Mouse (Mus musculus) forebrain, embryonic 11.5 days (tissue): Measurements from ENCODE around the gene Tstd2. TPM values are rescaled to one million over a fixed set of nuclear protein-coding genes. Genes with fewer than 3 reads are reported as not detected.

ENCODE experiments used
- ATAC-seq: fragments of 200-750 bp; cut with Nextera tagmentation; replicated peaks from 2 replicates; pipeline ENCODE4 v1.8.0; 2017; ENCODE audit warnings: moderate TSS enrichment; ENCODE audit not compliant: low FRiP score
- DNase-seq: peaks from one replicate; pipeline ENCODE4 v3.0.0-alpha.2; 2017; ENCODE audit warnings: low spot score
- H3K27ac ChIP-seq: fragments of 300-500 bp; sonication (generic); 2 replicates; pipeline ENCODE4 v1.5.1; 2014; ENCODE audit warnings: low read depth, low read length
- H3K27me3 ChIP-seq: fragments of 300-500 bp; sonication (generic); 2 replicates; pipeline ENCODE4 v1.6.1; 2014; ENCODE audit warnings: mild to moderate bottlenecking, low read length, mixed read lengths; ENCODE audit not compliant: control insufficient read depth, insufficient read depth
- H3K36me3 ChIP-seq: fragments of 300-500 bp; sonication (generic); 2 replicates; pipeline ENCODE4 v1.6.1; 2014; ENCODE audit warnings: mild to moderate bottlenecking, low read length, moderate library complexity, mixed read lengths; ENCODE audit not compliant: control insufficient read depth, insufficient read depth
- H3K4me1 ChIP-seq: fragments of 300-500 bp; sonication (generic); replicated peaks from 2 replicates; pipeline ENCODE4 v1.6.1; 2014; ENCODE audit warnings: low read length, mixed read lengths; ENCODE audit not compliant: control insufficient read depth, insufficient read depth
- H3K4me2 ChIP-seq: fragments of 300-500 bp; sonication (generic); 2 replicates; pipeline ENCODE4 v1.6.1; 2014; ENCODE audit warnings: low read depth, mild to moderate bottlenecking, low read length, moderate library complexity, mixed read lengths; ENCODE audit not compliant: severe bottlenecking
- H3K4me3 ChIP-seq: fragments of 300-500 bp; sonication (generic); 2 replicates; pipeline ENCODE4 v1.5.1; 2014; ENCODE audit warnings: low read depth, low read length
- H3K9ac ChIP-seq: fragments of 300-500 bp; sonication (generic); 2 replicates; pipeline ENCODE4 v1.6.1; 2014; ENCODE audit warnings: low read length
- H3K9me3 ChIP-seq: fragments of 300-500 bp; sonication (generic); 2 replicates; pipeline ENCODE4 v1.6.1; 2016; ENCODE audit warnings: low read length, mixed read lengths; ENCODE audit not compliant: control insufficient read depth
- WGBS: fragments of 180-500 bp; shearing (Covaris S2); extraction: QIAGEN DNeasy Blood & Tissue Kit; methylation state at CpG from one replicate; pipeline ENCODE4 v1.1.7; 2014; 5-methylcytosine and 5-hydroxymethylcytosine counted together
- polyA plus RNA-seq: library from polyadenylated mRNA; unstranded; fragments of >200 nt; fragmentation: Nextera tagmentation; extraction: Ambion mirVana; gene quantifications from 2 replicates; pipeline ENCODE4 v1.2.1, GENCODE M21; 2014

The Tstd2 gene
- polyA plus RNA-seq, 1 experiment from 2014 or later = 53.8 TPM

DNA sequence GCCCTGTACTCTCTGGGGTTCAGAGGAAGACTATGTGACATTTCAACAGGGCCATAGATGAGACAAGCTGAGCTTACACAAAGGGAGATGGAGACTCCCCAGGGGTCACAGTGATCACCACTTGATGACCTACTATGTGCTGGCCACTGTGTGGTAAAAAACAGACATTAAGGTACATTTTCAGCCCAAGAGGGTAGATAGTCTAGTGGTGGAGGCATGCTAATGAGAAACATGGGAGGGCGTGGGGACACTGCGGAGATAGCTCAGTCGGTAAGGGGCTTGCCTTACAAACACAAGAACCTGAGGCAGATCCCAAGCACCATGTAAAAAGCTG lies 42.7 kb downstream of the Tstd2 start:
- H3K9me3 ChIP-seq = no peaks in the 10 kb centered on the region
- H3K4me3 ChIP-seq = no peak overlapping the region
- H3K36me3 ChIP-seq = no peaks in the 10 kb centered on the region
- DNase-seq (no peak), ATAC-seq (no peak)
- H3K27me3 ChIP-seq = no peaks in the 10 kb centered on the region
- no peak overlapping the region for H3K4me2 ChIP-seq
- no peaks in the 10 kb centered on the region for H3K4me1 ChIP-seq
- H3K27ac ChIP-seq = no peak overlapping the region
- 87% methylated on average over 3 of the region's 3 CpGs for WGBS
- H3K9ac ChIP-seq = no peak overlapping the region

DNA sequence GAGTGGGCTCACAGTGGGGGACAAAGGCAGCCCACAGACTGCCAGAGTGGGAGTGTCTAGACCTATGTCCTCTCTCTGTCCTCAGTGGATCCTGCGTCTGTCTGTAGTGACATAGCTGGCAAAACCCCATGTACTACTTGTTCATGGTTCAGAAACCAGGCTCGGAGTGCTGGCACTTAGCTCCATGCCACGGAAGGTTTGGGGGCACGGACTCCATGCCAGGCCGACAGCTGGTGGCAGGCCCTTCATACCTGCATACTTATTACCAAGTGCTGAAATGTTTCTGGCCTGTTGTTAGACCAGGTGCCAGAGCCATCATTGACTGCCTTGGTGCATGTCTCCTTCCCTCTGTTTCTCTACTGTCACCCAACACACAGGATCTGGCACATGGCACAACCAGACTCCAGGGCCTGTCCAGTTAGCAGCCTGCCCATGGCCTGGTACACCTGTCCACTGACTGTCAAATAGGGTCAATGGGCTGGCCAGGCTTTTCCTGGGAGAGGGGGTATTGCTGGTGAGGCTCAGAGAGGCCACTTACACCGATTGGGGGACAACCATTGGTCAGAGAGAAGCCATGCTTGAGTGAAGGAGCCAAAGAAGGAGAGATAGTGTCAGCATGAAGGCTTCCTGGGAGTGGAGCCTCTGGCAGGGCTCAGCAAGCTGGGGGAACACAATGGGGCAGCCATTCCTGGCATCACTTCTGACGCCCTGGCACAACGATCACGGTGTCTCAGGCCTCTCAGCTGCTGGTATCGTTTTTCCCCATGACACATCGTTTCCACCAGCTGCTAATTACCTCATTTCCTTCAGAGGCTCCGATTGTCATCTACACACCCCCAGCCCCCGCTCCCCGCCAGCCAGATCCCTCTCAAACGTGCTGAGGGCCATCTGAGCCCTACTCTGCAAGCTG lies 43.3 kb downstream of the Tstd2 start:
- Histone ChIP-seq H3K27ac (no peak overlapping the region), H3K4me1 (no peaks in the 10 kb centered on the region), H3K9me3 (no peaks in the 10 kb centered on the region), H3K4me3 (no peak overlapping the region), H3K9ac (no peak overlapping the region), H3K36me3 (no peaks in the 10 kb centered on the region), H3K4me2 (no peak overlapping the region), H3K27me3 (no peaks in the 10 kb centered on the region)
- DNase-seq = no peak
- 77% methylated on average over 15 of the region's 15 CpGs for WGBS
- ATAC-seq = no peak

DNA sequence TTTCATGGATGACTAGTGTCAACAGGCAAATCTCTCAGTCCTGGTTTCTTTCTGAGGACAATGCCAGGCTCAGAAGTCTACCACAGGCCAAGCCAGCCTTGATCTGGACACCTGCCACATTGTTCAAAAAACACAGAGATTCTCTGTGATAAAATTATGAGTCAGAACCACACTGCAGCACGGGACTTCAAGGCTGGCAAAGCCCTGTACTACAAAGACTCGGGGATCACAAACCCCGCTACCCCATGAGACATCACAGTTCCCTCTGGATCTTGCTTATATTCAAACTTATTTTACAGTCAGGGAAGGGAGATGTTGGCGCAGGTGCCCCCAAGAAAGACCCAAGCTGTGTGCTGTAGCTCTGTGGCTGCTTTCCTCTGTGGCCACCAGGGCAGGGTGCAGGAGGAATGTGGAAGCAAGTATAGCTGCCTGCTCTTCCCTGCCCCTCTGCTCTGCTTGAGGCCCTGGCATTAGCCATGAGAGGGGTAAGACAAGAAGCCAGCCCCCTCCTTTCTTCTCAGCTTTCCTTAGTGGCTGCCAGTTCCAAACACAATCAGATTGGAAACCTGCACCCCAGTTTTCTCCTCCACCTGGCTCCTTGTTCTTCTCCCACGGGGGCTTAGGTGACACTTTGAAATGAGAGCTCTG lies 45.9 kb downstream of the Tstd2 start:
- Histone ChIP-seq H3K4me3 (no peak overlapping the region), H3K4me1 (no peaks in the 10 kb centered on the region), H3K9ac (no peak overlapping the region), H3K36me3 (no peaks in the 10 kb centered on the region), H3K27ac (no peak overlapping the region), H3K4me2 (no peak overlapping the region), H3K9me3 (no peaks in the 10 kb centered on the region), H3K27me3 (no peaks in the 10 kb centered on the region)
- ATAC-seq (no peak), DNase-seq (no peak)
- WGBS = 89% methylated on average over 5 of the region's 5 CpGs

DNA sequence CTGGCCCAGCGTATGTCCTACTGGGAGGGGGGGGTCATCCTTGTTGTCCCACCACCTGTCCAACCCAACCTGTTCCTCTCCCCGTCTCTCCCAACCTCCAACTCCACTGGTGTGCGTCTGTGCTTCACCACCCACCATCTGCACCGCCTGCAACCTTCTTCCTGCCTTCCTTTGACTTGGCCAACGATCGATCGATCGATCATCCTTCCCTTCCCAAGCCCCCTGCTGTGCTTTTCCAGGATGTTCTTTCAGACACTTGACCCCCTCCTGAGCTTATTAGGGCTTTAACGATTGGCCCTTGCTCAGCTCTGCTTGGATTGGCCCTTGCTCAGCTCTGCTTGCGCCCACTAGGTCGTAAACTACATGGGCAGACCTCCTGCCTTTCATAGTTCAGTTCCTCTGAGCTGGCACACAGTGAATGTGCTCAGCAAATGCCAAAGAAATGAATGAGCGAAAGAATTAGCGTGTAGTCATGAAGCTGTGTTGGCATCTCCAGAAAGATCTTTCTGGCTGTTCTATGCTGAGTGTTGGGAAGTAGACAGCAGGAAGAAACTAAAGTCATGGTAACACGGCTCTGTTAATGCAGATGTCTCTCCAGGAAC lies 48.9 kb downstream of the Tstd2 start:
- WGBS = 87% methylated on average over 14 of the region's 14 CpGs
- no peaks in the 10 kb centered on the region for H3K9me3 ChIP-seq
- ATAC-seq (no peak), DNase-seq (no peak)
- no peak overlapping the region for H3K4me3 ChIP-seq
- H3K27me3 ChIP-seq = no peaks in the 10 kb centered on the region
- 0 out of 2 replicates have a peak, but pooled peaks cover 1% of the 10 kb centered on the region for H3K4me1 ChIP-seq
- H3K27ac ChIP-seq = no peak overlapping the region
- H3K36me3 ChIP-seq = no peaks in the 10 kb centered on the region
- H3K4me2 ChIP-seq = no peak overlapping the region
- no peak overlapping the region for H3K9ac ChIP-seq

DNA sequence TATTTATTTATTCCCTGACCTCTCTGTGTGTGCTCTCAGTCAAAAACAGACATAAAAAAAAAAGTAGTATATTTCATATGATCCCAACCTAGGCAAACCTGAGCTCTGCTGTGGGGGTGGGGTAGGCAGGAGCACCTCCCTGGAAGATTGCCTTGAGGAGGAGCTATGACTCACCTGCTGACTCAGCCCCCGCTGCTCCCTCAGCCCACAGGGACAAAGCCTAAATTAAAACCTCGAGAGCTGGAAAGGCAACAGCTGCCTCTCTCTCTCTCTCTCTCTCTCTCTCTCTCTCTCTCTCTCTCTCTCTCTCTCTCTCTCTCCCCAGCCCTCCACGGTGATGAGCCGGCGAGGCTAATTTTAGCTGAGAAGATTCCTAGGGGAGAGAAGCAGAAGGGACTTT lies 50.6 kb downstream of the Tstd2 start:
- WGBS = 54% methylated on average over 3 of the region's 5 CpGs
- Histone ChIP-seq H3K36me3 (no peaks in the 10 kb centered on the region), H3K27me3 (no peaks in the 10 kb centered on the region), H3K4me3 (no peak overlapping the region), H3K4me1 (0 out of 2 replicates have a peak, but pooled peaks cover 1% of the 10 kb centered on the region), H3K9ac (no peak overlapping the region), H3K9me3 (no peaks in the 10 kb centered on the region), H3K27ac (no peak overlapping the region), H3K4me2 (no peak overlapping the region)
- no peak for DNase-seq
- ATAC-seq = no peak

DNA sequence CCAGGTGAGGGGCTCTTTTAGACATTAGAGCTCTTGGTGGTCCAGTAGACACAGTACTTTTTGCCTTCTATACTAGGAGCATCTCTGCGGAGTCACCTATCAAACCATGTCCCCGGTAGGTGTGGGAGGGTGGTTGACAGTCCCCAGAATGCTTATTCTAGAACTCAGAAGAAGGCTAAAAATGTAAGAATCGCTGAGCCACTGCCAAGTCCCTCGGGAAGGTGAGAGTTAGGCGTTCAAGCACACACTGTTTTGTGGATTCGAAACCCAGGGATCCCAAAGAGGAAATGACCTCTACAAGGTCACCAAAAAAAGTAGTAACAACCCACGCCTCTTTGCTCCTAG lies 51.1 kb downstream of the Tstd2 start:
- no peaks in the 10 kb centered on the region for H3K27me3 ChIP-seq
- H3K27ac ChIP-seq = no peak overlapping the region
- no peak overlapping the region for H3K4me3 ChIP-seq
- ATAC-seq (no peak), DNase-seq (no peak)
- H3K9ac ChIP-seq = no peak overlapping the region
- H3K9me3 ChIP-seq = no peaks in the 10 kb centered on the region
- 85% methylated on average over 7 of the region's 7 CpGs for whole genome bisulfite sequencing
- no peak overlapping the region for H3K4me2 ChIP-seq
- H3K4me1 ChIP-seq = 0 out of 2 replicates have a peak, but pooled peaks cover 1% of the 10 kb centered on the region
- no peaks in the 10 kb centered on the region for H3K36me3 ChIP-seq

DNA sequence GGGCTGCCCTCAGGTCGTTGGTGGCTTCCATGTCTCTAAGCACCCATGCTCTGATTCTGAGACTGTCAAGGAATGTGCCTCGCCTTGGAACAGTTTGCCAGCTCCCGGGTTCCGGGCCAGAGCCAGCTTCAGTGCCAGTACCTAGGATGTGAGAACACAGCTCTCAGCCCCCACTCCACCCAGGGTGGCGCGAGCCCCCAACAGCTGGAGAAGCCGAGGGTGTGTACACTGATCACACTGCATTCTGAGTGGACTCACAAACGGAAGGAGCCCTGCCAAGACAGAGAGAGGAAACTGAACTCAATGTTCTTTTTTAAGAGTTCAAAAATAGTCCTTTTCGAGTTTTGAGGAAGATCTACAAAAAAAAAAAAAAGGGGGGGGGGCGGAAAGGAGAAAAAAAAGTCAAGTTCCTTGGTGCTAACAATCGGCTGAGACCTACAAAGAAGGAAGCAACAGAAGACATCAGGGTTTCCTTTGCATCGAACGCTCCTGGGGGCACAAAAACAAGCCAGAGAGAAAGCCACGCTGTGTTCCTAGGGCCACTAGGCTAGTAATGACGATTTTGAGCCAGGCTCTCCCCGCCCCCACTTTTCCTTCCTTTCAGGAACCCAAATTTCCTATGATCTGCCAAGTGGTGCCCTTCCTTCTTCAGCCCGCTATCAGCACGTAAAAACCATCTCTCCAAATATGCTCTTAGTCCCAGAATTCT lies 51.6 kb downstream of the Tstd2 start:
- ATAC-seq (no peak), DNase-seq (no peak)
- H3K27me3 ChIP-seq = no peaks in the 10 kb centered on the region
- no peak overlapping the region for H3K4me3 ChIP-seq
- H3K9ac ChIP-seq = no peak overlapping the region
- H3K27ac ChIP-seq = no peak overlapping the region
- WGBS = 90% methylated on average over 17 of the region's 18 CpGs
- no peaks in the 10 kb centered on the region for H3K36me3 ChIP-seq
- H3K4me1 ChIP-seq = 0 out of 2 replicates have a peak, but pooled peaks cover 1% of the 10 kb centered on the region
- H3K4me2 ChIP-seq = no peak overlapping the region
- no peaks in the 10 kb centered on the region for H3K9me3 ChIP-seq

DNA sequence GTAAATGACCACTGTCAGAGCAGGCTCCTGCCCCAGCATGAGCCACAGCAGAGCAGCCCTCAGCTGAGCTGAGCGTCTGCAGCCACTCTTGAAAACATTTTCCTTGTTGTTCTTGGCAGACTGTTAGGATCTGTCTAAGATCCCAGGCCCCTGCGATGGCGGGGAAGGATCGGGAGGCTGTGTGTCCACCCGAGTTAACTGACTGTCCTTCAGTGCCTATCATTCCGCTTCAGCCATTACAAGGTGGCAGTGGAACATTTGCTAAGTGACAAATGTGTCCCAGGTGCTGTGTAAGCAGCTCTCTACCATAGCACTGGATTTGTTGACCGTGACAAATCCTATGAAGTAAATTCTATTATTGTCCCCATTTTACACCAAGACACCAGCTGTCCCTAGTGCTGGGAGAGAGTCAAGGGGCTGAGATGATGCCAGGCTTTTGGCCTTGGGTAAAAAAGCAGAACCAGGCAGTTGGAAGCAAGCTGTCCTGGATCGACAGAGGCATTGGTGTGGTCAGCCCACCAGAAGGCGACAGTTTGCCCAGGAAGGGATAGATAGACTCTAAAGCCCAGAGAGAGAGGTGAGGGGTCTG lies 53.2 kb downstream of the Tstd2 start:
- no peak overlapping the region for H3K9ac ChIP-seq
- no peaks in the 10 kb centered on the region for H3K36me3 ChIP-seq
- DNase-seq (no peak), ATAC-seq (no peak)
- H3K4me3 ChIP-seq = no peak overlapping the region
- no peak overlapping the region for H3K4me2 ChIP-seq
- H3K27ac ChIP-seq = no peak overlapping the region
- no peaks in the 10 kb centered on the region for H3K9me3 ChIP-seq
- no peaks in the 10 kb centered on the region for H3K27me3 ChIP-seq
- 69% methylated on average over 9 of the region's 9 CpGs for WGBS
- H3K4me1 ChIP-seq = 0 out of 2 replicates have a peak, but pooled peaks cover 1% of the 10 kb centered on the region
